Mouse (Mus musculus) adrenal gland, postnatal 36 days (tissue): ENCODE results near the gene Cnp. TPM values are rescaled to one million over a fixed set of nuclear protein-coding genes. Genes with fewer than 3 reads are reported as not detected.
"Not testable (repeated sequence)": the region's sequence is repeated elsewhere in the genome, so short reads cannot be mapped to it uniquely, and the experiment has no call there.

ENCODE experiments used
- DNase-seq, 2 experiments: peaks; one replicate each; pipeline ENCODE4 v3.0.0; 2021; ENCODE audit warnings: mixed read lengths in 1 of 2
- total RNA-seq, 2 experiments: library from RNA; stranded (reverse); gene quantifications; 2 replicates each; pipeline ENCODE4 v1.2.3; 2021

Cnp gene
- total RNA-seq, 2 experiments from 2014 or later = 46.5 to 60.7 TPM

DNA sequence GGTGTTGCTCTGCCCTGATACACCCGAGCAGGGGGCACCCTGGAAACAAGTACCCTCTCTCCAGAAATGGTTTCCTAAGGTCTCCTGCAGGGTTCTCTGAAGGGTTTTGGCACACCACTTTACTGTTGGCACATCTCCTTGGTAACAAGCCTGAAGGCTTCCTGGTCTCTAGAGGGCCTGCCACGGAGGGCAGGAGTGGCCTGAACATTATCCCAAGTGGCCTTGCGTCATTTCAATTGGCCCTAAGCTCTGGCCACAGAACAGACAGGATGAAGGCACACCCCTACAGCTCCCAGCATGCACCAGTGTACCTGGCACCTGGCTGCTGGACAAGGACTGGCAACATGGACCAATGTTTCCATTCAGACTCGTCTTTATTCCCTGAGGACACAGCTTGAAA is 21.9 kb upstream of the Cnp start:
- DNase-seq = peak in 1 of 2 experiments; percentile 47

DNA sequence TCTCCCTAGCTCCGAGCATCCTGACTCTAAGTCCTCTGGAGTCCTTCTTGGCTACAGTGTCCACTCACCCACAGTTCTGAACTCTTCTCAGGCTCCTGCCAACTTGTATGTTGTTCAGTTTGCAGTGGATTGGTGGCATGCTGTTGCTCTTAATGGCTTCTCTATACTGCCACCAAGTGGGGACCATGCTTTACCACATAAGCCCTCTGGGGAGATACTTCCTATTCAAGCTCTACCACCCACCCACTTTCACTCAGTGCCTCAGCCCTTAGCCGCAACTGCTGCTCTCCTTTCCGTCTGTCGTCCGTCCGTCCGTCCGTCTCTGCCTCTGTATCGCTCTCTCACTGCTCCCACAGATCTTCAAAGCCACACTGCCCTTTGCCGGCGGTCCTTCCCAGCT is 19.1 kb upstream of the Cnp start:
- DNase-seq = peak; percentile 65 to 77

DNA sequence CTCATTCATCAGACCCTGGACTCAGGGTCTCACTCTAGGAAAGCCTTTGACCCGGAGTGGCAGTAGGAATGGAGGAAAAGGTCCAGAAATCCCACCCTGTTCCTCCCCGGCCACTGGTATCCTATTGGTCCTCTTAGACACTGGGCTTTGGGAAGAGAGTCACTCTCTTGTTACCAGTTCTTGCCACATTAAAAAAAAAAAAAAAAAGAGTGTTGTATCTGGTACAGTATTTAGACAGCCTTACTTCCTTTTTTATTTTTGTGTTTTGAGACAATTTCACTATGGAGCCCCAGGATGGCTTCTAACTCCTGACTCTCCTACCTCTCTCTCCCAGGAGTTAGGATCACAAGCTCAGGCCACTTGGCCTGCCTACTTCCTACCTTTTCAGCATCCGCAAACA is 17.1 kb upstream of the Cnp start:
- no peak for DNase-seq

DNA sequence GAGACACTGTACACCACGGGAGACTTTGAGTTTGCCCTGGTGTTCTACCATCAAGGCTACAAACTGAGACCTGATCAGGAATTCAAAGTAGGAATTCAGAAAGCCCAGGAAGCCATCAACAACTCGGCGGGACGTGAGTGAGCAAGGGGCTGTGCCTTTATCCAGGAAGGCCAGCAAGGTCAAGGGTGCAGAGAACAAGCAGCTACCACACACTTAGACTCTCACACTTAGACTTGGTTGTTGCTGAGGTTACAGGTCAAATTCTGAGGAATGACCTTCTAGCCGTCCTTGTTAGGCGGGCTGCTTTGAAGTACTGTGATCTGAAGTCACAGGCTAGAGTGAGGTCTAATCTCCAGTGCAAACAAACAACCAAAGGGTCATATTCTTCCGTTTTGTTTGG is 15.2 kb upstream of the Cnp start:
- DNase-seq = no peak

DNA sequence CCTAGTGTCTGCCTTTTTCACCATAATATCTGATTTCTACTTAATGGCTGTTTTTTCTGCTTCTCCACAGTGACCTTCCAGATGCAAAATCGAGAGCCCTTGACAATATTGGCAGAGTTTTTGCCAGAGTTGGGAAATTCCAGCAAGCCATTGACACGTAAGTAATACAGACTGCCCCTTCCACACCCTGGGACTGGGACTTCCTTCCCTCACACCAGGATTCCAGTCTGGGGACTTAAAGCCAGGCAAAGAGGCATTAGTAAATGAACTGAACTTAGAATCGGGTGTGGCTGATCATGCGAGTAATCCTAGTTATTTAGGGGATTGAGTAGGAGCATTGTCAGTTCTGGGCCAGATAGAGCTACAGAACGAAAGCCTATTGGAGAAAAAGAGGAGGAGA is 13.0 kb upstream of the Cnp start:
- no peak for DNase-seq

DNA sequence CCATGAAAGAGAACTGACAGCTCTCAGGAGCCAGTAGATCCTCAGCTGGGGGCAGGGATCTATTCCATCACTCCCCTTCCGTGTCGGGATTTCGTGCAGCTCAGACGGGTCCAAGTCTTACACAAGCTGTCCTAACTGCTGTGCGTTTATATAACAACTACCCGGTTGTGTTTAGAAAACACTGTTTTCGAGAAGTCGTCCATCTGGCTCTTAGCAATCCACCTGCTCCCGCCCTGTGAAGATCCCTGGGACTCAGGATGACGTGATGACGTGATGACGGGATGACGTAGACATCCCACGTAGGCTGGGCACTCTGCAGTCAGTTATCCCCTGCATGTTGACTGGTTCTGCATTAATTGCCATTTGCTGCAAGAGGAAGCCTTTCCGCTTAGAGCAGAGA is 10.4 kb upstream of the Cnp start:
- no peak for DNase-seq

DNA sequence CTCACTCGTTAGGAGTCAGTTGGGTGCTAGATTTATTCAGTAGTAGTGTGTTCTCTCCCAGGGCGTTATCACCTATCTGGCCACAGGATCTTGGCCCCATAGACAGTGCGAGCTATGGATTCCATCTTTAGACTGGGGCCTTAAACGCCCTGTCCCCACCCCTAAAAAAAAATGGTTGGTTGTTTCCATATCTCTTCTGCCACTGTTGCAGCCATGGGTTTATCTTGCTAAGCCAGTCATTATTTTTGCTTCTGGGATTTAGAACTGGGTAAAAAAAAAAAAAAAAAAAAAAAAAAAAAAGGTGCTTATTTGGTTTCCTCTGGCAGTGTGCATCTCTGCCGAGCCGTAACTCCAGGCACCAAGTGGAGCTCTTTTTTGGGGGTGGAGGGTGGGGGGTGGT is 10.0 kb upstream of the Cnp start:
- DNase-seq = no peak

DNA sequence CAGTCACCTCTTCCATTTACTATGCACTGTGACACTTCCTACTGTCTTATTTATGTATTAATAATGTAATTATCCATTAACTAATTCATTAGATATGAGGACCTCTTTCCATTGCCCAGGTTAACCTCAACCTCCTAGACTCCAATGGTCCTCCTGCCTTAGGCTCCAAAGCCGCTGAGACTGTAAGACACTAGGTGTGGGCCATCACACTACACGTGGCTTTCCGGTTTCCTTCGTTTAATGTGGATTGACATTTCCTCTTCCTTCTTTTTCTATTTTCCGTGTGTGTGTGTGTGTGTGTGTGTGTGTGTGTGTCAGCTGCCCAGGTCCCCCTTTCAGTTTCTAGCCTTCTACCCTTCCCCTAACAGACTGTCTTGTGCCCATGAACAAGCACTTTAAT is 7.5 kb upstream of the Cnp start:
- no peak for DNase-seq

DNA sequence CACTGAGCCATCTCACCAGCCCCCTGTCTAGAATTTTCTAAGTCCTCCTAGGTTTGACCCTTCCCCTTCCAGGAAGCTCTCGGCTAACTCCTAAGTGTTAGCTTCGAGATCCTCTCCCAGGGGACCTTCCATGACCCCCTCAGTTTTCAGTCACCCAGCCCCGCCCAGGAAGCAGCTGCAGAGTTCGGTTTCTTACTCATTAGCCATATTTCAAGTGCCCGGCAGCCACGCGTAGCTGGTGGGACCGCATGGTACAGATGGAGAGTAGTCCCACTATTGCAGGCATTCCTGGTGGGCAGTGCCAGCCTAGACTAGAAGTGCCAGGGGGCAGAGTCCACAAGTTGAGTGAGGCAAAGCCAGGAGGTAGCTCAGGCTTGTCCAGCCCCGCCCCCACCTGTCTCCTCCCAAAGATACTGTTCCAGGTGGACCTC is 6.9 kb upstream of the Cnp start:
- DNase-seq = peak in 1 of 2 experiments; percentile 52

DNA sequence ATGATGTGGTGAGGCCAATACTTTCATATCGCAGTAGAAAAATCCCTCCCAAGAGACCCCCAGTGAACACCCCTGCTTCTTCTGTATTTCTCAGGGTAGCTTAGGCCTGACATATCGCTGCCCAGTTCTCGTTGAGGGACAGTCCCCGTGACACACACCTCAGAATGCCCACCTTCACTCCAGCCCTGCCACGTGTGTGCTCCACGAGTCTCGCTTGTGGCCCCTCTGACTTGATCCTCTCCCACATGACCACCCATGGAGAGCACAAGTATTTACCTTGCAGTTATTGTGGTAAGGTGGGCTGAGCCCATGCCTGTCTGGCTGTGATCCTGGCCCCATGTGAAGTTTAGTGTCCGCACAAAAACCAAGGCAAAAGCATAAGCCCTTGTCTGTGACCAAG is 6.0 kb upstream of the Cnp start:
- no peak for DNase-seq

DNA sequence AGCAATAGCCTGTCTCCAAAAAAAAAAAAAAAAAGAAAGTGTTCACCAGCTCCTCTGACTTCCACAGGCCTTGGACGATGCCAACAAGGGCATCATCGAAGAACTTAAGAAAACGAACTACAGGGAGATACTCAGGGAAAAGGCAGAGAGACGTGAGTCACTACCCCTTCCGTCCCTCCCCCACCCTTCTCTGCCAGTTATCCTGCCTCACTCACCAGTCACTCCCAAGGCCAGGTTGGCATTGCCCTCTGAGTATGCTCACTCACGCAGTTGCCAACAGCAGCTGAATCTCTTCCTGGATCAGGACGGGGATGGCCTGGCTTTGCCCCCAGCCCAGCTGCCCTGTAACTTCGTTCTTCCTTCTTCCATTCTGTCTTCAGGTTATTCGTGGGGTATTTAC is 4.9 kb upstream of the Cnp start:
- DNase-seq = peak; percentile 88 to 89

DNA sequence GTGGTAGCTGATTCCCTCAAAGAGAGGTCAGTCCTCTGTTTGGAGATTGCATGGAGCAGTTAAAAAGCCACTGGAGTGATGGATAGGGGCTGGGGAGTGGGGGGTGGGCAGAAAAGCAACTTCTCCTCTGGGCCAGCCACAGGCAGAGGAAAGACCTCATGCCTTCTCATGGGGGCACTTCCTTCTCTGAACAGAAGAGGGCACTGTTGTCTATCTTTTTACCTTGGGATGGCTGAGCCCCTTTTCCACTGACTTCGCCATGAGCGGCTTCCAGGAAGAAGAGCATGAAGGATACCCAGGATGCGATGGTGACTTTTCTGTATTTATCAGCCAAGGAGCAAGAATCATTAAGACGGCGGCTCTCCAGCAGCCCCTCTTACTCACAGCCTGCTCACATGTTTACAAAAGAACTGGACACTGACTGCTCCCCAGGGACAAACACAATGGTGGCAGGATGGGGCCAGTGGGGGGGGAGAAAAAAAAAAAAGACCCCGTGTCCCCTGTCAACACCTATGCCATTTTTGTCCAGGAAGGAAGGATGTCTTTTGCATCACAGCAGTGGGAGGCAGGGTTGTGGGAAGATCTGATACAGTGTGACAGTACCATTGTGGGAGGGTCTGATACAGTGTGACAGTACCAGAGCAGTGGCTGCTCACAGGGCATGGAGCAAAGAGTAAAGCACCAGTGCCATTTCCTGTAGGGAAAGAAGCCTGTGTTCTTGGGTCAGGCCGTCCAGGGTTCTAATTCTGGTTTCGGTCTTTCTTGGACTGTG is 4.1 kb upstream of the Cnp start:
- DNase-seq = peak; percentile 70 to 82

DNA sequence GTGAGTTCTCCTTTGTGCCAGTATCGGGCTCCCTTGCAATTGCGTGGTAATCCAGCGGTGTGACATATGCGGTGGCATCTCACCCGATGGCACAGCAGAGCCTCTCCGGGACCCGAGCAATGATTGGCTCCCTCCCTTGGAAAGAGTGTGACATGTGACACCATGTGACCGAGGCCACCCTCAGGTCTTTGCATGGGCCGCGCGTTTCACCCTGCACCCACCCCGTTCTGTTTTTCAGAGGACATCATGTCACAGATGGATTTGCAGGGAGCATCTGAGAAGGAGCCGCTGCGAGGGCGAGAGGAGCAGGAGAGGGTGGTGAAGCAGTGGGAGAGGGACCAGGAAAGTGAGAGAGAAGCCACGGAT is 3.5 kb upstream of the Cnp start:
- DNase-seq = no peak

DNA sequence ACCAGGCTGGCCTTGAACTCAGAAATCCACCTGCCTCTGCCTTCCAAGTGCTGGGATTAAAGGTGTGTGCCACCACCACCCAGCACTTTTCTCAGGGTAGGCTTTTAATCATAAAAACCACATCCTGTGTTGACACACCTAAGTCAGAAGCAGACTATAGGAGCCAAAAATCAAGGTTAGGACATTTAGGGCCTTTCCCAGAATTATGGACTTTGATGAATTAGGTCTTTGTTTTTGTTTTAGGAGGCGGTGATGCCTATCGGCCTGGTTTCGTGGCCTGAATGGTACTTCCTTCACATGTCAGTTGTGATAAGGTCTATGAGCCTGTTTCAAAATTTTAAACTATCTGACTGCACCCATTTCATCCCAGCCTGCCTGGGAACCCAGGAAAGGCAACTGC is 516 bp upstream of the Cnp start:
- DNase-seq = no peak

DNA sequence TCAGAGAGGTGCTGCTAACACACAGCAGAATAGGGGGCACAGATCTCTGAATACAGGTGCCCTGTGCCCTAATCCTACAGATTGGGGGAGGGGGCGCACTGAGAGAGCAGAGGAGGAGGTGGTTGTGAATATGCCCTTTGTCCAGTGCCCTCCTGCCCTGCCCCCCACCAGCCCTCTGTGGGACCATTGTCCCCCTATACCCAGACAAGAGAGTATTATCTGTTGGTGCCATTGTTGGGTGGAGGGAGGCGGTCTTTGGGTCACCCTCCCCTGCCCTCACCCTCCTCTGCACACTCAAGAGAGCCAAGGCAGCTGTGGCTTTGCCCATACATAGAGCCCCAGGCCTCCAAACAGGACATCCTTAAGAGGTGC is 766 bp downstream of the Cnp start:
- DNase-seq = no peak

DNA sequence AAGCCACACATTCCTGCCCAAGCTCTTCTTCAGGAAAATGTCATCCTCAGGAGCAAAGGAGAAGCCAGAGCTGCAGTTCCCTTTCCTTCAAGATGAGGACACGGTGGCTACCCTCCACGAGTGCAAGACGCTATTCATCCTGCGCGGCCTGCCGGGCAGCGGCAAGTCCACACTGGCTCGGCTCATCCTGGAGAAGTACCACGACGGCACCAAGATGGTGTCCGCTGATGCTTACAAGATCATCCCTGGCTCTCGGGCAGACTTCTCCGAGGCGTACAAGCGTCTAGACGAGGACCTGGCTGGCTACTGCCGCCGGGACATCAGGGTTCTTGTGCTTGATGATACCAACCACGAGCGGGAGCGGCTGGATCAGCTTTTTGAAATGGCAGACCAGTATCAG is 1.6 kb downstream of the Cnp start:
- no peak for DNase-seq

DNA sequence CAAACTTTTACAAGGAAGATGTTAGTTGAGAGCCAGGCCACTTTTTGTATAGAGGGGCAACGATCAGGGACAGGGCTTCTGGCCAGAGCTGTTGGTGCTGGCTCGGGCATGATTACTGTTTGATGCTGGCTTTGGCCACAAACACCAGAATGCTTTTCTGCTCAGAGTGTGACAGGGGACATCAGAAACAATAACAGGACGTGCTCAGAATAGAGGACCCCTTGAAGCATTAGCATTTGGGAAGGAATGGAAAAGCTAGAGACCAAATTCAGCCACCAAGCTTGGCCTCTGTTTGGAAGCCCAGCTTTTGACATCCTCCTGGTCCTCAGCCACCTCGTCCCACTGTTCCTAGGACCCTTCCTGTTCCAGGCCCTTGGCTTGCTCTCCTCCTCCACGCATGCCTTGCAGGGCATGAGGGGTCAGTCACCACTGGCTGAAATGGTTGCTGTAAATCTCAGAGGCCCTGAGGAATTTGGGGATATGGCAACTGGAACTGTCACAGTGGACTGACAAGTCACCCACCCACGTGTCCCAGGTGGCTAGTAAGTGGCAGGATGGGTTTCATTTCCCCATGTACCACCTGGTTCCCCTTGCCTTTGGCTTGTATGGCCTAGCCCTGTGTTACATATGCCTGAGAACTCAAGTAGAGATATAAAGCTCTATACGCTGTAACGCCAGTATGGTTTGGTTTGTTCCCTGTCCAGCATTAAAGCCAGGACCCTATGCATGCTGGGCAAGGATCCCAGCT is 3.3 kb downstream of the Cnp start:
- no peak for DNase-seq

DNA sequence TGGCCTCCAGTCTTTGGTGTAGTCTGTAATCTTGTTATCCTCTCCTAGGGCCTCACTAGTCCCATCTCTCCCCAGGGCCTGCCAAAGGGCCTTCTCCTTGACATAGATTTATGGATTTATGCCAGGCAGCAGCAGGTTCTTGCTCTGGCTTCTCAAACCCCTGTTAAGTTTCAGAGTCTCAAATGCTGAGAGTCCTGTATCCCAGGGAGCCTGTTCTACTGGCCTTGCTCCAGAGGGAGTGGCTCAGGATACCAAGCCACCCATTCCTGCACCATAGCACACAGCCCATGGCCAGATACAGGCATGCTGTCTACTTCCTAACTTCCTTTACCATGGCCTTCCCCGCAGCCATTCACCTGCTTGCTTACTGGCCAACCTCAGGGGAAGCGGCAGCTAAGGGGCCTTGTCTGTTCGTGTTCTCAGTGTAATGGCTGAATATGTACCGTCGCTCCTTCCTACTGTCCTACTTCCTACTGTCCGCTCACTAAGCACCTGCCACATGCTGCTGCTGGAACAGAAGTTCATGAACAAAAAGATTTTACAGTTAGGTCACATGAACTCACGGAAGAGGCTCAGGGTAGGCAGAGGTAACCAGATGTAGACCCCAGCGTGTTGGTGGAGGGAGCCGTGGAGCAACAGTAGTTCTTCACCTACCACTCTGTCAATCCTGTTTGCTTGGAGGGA is 4.6 kb downstream of the Cnp start:
- DNase-seq = no peak

DNA sequence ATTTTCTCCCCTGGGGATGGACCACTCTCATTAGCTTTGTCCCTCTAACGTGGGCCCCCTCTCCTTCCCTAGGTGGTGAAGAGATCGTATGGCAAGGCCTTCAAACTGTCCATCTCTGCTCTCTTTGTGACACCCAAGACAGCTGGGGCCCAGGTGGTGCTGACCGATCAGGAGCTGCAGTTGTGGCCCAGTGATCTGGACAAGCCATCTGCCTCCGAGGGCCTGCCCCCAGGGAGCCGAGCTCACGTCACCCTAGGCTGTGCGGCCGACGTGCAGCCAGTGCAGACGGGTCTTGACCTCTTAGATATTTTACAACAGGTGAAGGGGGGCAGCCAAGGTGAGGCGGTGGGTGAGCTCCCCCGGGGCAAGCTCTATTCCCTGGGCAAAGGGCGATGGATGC is 5.6 kb downstream of the Cnp start:
- DNase-seq = no peak

DNA sequence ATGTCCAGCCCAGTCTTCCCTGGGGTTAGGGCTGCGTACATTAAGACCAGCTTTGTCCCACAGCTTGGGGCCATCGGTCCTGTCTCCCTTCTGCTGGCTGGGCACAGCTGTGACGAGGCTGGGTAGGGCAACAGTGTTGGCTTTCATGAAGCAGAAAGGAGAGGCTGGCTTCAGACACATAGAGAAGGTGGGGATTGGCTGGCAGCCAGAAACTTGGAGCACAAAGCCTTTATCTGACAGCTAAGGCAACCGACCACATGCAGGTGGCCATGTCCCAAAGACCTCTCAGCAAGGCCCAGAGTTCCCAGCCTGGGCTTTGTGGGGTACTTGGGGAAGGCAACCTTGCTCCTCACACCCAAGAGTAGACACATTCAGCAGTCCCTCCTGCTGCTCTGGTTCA is 7.1 kb downstream of the Cnp start:
- peak; percentile 55 to 70 for DNase-seq

DNA sequence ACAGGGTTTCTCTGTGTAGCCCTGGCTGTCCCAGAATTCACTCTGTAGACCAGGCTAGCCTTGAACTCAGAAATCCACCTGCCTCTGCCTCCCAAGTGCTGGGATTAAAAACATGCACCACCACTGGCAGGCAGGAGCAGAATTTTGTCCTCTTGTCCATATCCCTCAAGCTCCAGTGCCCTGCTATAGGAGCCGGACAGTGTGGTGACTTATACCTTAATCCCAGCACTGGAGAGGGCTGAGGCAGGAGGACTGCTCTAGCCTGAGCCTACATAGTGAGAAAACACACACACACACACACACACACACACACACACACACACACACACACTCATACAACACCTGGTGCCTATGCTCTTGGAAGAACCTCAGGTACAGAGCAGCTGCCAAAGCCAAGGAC is 7.7 kb downstream of the Cnp start:
- not testable (repeated sequence) for DNase-seq

DNA sequence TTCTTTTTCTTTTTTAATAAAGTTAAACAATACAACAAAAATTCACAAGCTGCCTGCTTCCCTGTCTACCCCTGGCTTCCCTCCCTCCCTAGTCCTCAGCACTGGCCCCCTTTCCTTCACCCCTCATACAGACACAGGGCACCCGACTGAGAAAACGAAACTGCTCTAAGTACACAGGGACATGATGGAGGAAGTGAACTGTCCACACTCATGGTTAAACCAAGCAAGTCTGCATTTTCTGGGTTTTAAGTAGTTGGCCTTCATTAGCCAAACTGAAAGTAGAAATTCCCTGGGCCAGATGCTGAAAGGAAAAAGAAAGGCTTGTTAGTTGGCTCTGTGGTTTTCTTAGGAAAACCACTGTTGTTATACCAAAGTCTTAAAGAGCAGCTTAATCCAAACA is 8.1 kb downstream of the Cnp start:
- no peak for DNase-seq

DNA sequence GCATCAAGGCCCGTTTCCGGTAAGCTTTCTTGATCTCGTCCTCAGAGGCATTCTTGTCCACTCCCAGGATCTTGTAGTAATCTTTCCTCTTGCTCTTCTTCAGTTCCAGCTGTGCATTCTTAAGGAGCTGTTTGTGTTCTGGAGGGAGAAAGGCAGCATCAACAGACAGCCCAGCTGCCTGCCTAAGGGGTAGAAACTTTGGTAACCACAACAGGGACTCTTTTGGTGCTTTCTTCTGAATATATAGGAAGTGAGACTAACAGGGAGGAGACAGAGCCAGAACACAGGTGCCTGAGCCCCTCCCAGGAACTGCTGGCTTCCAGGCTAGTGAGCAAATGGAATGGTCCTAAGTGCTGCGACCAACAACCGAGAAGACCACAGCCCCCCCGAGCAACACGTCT is 9.9 kb downstream of the Cnp start:
- DNase-seq = no peak

DNA sequence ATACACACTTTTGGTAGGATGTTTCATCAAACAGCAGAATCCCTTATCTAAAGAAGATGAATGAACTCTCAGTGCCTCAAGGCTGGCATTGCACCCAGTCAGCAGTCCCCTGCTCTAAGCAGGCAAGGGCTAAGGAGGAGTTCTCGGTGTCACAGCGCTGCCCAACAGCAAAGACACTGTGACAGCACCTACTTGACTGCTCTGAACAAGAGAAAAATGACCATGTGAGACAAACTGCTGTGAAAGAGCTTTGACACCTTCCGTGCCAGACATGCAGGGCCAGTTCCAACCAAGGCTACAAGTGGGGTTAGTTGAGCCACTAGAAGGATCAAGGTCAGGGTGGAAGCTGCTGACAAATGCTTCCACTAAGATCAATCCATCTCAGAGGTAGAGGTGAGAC is 10.4 kb downstream of the Cnp start:
- no peak for DNase-seq
